Mouse (Mus musculus) bone marrow macrophage, adult 2 months (primary cell): ENCODE measurements around the gene Reps2. TPM values are rescaled to one million over a fixed set of nuclear protein-coding genes. Genes with fewer than 3 reads are reported as not detected.

Source experiments
- H3K27ac ChIP-seq: 2 replicates; pipeline ENCODE4 v1.5.1; 2012; ENCODE audit warnings: low read depth, low read length; ENCODE audit not compliant: insufficient read depth
- H3K4me1 ChIP-seq: 2 replicates; pipeline ENCODE4 v1.6.1; 2012; ENCODE audit warnings: low read length; ENCODE audit not compliant: control insufficient read depth, insufficient read depth
- H3K4me3 ChIP-seq: 2 replicates; pipeline ENCODE4 v1.5.1; 2012; ENCODE audit warnings: mild to moderate bottlenecking, low read length, moderate library complexity; ENCODE audit not compliant: insufficient read depth
- CTCF ChIP-seq: IDR thresholded peaks from 2 replicates; pipeline ENCODE4 v1.5.1; 2012; ENCODE audit warnings: low read depth, mild to moderate bottlenecking, low read length, moderate library complexity
- POLR2A ChIP-seq: IDR thresholded peaks from 2 replicates; pipeline ENCODE4 v1.6.1; 2012; ENCODE audit warnings: mild to moderate bottlenecking, low read depth, low read length, borderline replicate concordance
- polyA plus RNA-seq: library from polyadenylated mRNA; stranded (reverse); fragments of >200 nt; gene quantifications from 2 replicates; pipeline ENCODE4 v1.2.4, GENCODE M21; 2012; ENCODE audit not compliant: missing spikeins, insufficient read depth, insufficient read length

Gene Reps2
- polyA plus RNA-seq, 1 experiment, result 38.8 TPM

DNA sequence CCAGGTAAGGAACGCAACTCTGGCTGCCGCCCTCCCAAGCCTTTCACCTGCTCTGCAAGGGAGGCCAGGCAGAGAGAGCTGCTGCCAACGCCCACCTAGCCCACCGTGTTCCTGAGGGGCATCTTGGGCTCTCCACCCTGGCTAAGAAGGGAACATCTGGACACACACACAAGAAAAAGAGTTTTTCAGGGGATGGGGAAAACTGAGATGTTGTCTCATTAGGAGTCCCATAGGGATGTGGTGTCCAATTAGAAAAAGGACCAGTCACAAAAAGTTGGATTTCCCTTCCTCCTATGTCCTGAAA is 292 bp upstream of the Reps2 start:
- Histone ChIP-seq H3K27ac (no peak overlapping the region), H3K4me3 (peak overlapping the region; percentile 66), H3K4me1 (peaks cover 9% of the 10 kb centered on the region)
- no peak for TF ChIP-seq CTCF
- no peak for TF ChIP-seq POLR2A

DNA sequence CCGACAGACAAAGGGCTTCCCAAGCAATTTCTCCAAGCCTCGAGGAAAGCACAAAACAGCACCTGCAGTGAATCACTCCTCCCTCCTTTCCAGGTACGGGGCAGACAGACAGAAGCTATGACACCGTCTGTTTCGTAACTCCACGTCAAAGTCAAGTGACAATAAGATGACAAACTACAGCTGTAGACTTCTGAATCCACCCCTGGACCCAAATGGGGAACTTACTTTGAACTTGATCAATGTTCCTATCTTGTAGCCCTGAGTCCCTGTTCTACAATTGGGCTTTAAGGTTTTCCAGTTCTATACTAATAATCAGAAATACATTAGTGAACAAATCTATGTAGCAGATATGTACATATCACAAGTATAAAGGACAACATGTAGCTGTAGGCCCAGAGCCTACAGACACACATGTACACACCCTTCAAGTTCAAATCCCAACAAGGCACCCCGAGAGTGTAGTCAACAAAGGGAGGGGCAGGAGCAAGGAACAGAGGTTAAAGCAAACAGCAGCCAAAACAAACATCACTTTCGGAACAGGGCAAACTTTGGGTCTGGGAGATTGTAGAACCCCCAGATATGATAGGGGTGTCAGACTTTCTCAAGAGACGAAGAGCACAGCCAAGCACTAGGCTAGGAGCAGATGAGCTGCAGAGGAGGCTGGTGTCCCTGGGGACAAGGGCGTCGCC is 903 bp downstream of the Reps2 start:
- no peak for TF ChIP-seq CTCF
- TF ChIP-seq POLR2A, result no peak
- peak overlapping the region; percentile 50 for H3K27ac ChIP-seq
- peaks cover 9% of the 10 kb centered on the region for H3K4me1 ChIP-seq
- H3K4me3 ChIP-seq, result peak overlapping the region; percentile 66

DNA sequence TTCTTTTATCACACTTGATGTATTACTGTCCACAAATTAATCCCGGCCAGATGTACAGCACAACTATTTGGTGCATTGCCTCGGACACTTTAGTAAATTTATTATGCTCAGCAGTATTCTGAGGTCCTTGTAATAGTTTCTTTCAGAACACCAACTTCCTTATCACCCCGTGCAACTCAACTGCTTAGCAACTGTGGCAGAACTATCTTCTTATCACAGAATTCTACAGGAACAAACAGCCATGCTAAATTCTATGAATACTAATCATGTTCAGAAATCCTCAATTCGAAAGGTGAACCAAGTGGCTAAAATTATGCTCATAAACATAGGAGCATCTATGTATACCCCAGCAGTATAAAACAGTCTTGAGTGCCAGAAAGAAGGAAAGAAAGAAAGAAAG is 1.7 kb downstream of the Reps2 start:
- Histone ChIP-seq H3K4me1 (peaks cover 9% of the 10 kb centered on the region), H3K27ac (no peak overlapping the region), H3K4me3 (no peak overlapping the region)
- TF ChIP-seq POLR2A, result no peak
- no peak for TF ChIP-seq CTCF

DNA sequence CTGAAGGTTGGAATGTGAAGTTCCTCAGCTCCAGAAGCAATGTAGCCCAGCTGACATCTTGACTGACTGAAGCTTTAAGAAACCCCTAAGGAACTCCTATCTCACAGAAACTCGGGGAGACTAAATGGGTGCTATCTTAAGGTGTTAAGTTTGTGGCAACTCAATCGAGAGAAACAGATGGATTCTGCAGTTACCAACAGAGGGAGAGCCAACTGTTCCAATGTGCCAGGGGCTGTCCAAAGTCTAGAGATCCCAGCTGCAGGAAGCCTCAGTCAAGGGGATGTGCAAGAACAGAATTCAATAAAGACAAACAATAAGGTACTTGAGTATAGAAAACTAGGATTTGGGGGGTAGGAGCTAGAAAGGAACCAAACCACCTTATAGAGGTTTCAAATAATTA is 8.3 kb downstream of the Reps2 start:
- TF ChIP-seq CTCF (no peak), POLR2A (no peak)
- H3K4me3 ChIP-seq, result no peak overlapping the region
- H3K27ac ChIP-seq, result no peak overlapping the region
- no peaks in the 10 kb centered on the region for H3K4me1 ChIP-seq

DNA sequence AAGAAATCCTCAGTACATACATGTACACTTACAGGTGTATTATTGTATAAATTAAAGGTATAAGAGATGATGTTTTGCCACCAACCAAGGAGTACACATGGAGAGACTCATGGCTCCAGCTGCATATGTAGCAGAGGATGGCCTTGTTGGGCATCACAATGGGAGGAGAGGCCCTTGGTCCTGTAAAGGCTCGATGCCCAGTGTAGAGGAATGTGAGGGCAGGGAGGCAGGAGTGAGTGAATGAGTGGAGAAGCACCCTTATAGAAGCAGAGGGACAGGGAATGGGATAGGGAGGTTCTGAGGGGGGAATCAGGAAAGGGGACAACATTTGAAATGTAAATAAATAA is 21.4 kb downstream of the Reps2 start:
- H3K4me1 ChIP-seq, result no peaks in the 10 kb centered on the region
- H3K27ac ChIP-seq, result no peak overlapping the region
- TF ChIP-seq POLR2A (no peak), CTCF (no peak)
- H3K4me3 ChIP-seq, result no peak overlapping the region

DNA sequence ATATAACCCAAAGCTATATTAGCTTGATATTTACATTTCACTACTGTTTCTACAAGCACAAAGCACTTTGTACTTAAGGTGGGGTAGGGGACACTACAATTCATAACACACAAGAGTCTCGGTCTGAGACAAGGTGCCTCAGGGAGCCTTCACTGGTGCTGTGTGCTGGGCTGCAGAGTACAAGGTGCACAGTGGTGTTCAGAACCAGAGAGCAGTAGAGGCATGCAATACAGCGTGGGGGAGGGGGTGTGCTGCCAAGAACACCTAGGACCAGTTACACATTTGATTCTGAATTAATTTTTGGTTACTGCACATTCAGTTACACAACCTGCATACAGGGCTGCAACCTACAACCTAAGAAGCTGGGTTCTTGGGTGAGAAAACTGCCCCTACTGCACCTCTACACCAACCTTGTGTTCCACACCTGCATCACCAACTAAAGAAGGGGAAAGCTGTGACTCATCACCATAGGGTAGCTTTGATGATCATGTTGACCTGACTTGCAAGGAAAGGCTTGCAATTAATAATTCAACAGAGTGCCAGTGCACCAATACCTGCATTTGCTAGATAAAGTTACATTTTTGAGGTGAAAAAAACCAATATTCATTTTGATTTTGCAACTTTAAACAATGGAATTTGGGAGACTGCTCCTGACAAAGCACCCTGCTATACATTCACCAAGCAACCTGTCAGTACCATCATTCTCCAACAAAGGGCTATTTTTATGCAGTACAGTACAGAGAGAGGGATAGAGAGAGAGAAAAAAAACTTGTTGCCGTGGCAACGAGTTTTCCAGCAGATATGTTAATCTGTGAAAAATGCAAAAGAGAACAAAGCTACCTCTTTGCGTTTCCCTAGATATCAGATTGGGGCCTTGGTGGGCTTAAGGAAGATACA is 22.0 kb downstream of the Reps2 start:
- Histone ChIP-seq H3K4me1 (no peaks in the 10 kb centered on the region), H3K27ac (no peak overlapping the region), H3K4me3 (no peak overlapping the region)
- no peak for TF ChIP-seq CTCF
- TF ChIP-seq POLR2A, result no peak

DNA sequence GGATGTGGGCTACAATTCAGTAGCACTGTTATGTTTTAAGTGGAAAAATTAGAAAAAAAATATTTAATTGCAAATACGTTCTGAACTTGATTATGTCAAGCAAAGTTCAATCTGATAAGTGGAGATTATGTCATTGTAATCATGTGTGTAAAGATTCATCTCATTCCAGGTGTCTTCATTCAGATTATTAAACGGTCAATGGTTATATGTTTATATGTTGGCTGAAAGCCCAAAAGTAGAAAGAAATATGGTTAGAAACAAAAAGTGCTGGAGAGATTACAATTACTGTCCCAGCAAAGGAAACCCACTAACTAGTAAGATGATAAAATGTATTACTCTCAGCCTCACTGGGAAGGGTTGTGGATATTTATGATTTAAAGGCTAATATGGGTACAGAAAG is 23.7 kb downstream of the Reps2 start:
- TF ChIP-seq POLR2A (no peak), CTCF (no peak)
- H3K27ac ChIP-seq, result no peak overlapping the region
- H3K4me1 ChIP-seq, result no peaks in the 10 kb centered on the region
- no peak overlapping the region for H3K4me3 ChIP-seq

DNA sequence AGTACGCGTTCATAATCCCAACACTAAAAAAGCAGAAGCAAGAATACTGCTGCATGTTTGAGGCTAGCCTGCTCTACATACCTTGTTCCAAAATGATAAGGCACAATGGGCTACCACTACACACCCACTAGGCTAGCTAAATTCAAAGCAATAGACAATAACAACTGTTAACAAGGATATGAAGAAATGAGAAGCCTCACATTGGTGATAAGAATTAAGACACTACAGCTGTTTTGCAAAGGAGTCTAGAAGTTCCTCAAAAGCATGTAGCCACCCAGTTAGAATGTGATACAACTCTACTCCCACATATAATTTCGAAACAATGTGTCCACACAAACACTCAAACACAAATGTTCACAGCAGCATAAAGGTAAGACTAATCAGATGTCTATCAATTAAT is 24.9 kb downstream of the Reps2 start:
- no peaks in the 10 kb centered on the region for H3K4me1 ChIP-seq
- TF ChIP-seq POLR2A (no peak), CTCF (no peak)
- H3K27ac ChIP-seq, result no peak overlapping the region
- no peak overlapping the region for H3K4me3 ChIP-seq

DNA sequence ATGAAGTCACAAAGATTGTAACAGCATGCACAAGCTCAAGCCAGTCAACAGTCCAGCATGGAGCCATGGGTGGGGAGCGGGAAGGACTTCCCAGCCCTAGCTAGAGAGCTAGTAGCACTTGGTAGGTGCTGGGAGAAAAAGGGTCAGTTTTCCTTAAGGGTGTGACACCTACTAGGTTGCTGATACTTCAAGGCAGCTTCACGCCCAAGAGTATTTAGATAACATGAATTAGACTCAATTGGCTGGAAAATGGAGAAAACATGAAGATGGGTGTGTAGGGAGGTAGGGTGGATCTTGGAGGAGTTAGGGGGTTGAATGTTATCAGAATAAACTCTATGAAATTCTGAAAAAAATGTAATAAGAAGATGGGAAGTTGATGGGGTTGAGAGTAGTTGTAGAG is 37.3 kb downstream of the Reps2 start:
- Histone ChIP-seq H3K27ac (no peak overlapping the region), H3K4me3 (no peak overlapping the region), H3K4me1 (no peaks in the 10 kb centered on the region)
- TF ChIP-seq POLR2A (no peak), CTCF (no peak)

DNA sequence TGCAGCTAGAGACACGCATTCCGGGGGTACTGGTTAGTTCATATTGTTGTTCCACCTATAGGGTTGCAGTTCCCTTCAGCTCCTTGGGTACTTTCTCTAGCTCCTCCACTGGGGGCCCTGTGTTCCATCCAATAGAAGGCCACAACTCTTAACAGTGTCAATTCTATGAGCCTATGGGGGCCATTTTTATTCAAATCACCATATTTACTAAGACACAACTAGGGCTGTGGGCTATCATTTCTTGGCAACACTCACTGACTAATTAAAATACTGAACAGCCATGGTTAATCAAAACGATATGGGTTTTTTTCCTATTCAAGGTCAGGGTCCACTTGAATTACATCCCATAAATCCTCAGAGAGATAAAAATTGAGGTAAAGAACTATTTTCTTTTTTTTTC is 43.8 kb downstream of the Reps2 start:
- Histone ChIP-seq H3K4me1 (no peaks in the 10 kb centered on the region), H3K4me3 (no peak overlapping the region), H3K27ac (no peak overlapping the region)
- TF ChIP-seq POLR2A (no peak), CTCF (no peak)
